Mouse (Mus musculus) gastrocnemius, adult 2 months (tissue): ENCODE data around the gene Osbpl3. TPM values are rescaled to one million over a fixed set of nuclear protein-coding genes. Genes with fewer than 3 reads are reported as not detected.

Experiments
- DNase-seq: peaks from one replicate; pipeline ENCODE4 v3.0.0; 2022
- H3K27ac ChIP-seq: fragments of 200-600 bp; 2 replicates; pipeline ENCODE4 v1.8.1; 2022; ENCODE audit warnings: mild to moderate bottlenecking
- H3K4me3 ChIP-seq: fragments of 200-600 bp; 2 replicates; pipeline ENCODE4 v1.8.1; 2022; ENCODE audit warnings: mild to moderate bottlenecking, moderate library complexity
- CTCF ChIP-seq: fragments of 200-600 bp; IDR thresholded peaks from 2 replicates; pipeline ENCODE4 v1.8.1; 2022; ENCODE audit warnings: antibody characterized with exemption, mild to moderate bottlenecking, moderate library complexity
- intact Hi-C: fragments of 180-260 bp; cut with DNase I; formaldehyde crosslinking; loops from one replicate; pipeline ENCODE4 v1.15.1; 2025
- total RNA-seq, 2 experiments: library from RNA; stranded (reverse); gene quantifications; 2 replicates each; pipeline ENCODE4 v1.2.3; 2021

Osbpl3 gene
- total RNA-seq, 2 experiments from 2014 or later = 2.2 to 3.3 TPM

GRCm38 (mm10) chr6:50368502-50369292, 87.3 kb downstream of the Osbpl3 start:
- Histone ChIP-seq H3K27ac (no peak overlapping the region), H3K4me3 (no peak overlapping the region)
- TF ChIP-seq CTCF = no peak
- intact Hi-C loops = no loop called here
- no peak for DNase-seq

- Histone ChIP-seq H3K27ac (no peak overlapping the region), H3K4me3 (no peak overlapping the region)
- intact Hi-C loops = no loop called here
- TF ChIP-seq CTCF = no peak
- no peak for DNase-seq
Observed at GRCm38 (mm10) chr6:50367836-50368235, 88.2 kb downstream of the Osbpl3 start.

- Histone ChIP-seq H3K27ac (peak overlapping the region; percentile 61), H3K4me3 (no peak overlapping the region)
- intact Hi-C loops = no loop called here
- peak; percentile 26 for DNase-seq
- no peak for TF ChIP-seq CTCF
Observed at GRCm38 (mm10) chr6:50366724-50367123, 89.3 kb downstream of the Osbpl3 start.

GRCm38 (mm10) chr6:50366319-50366718, 89.7 kb downstream of the Osbpl3 start:
- no peak for TF ChIP-seq CTCF
- peak overlapping the region; percentile 61 for H3K27ac ChIP-seq
- intact Hi-C loops = no loop called here
- no peak overlapping the region for H3K4me3 ChIP-seq
- DNase-seq = no peak

- H3K27ac ChIP-seq = no peak overlapping the region
- no peak overlapping the region for H3K4me3 ChIP-seq
- DNase-seq = no peak
- TF ChIP-seq CTCF = no peak
- intact Hi-C loops = no loop called here
Observed at GRCm38 (mm10) chr6:50364364-50364763, 91.6 kb downstream of the Osbpl3 start.

GRCm38 (mm10) chr6:50363385-50363784, 92.6 kb downstream of the Osbpl3 start:
- DNase-seq = no peak
- intact Hi-C loops = no loop called here

GRCm38 (mm10) chr6:50362704-50363261, 93.2 kb downstream of the Osbpl3 start:
- no peak for TF ChIP-seq CTCF
- DNase-seq = no peak
- intact Hi-C loops = no loop called here
- H3K27ac ChIP-seq = no peak overlapping the region
- H3K4me3 ChIP-seq = no peak overlapping the region

More at GRCm38 (mm10) chr6:50363385-50363784, 92.6 kb downstream of the Osbpl3 start:
- no peak for TF ChIP-seq CTCF
- Histone ChIP-seq H3K27ac (no peak overlapping the region), H3K4me3 (no peak overlapping the region)

GRCm38 (mm10) chr6:50362196-50362595, 93.8 kb downstream of the Osbpl3 start:
- H3K4me3 ChIP-seq = no peak overlapping the region

GRCm38 (mm10) chr6:50358104-50358679, 97.8 kb downstream of the Osbpl3 start:
- no peak for TF ChIP-seq CTCF
- peak overlapping the region; percentile 5 for H3K4me3 ChIP-seq
- intact Hi-C loops = no loop called here
- peak overlapping the region; percentile 32 for H3K27ac ChIP-seq
- peak; percentile 74 for DNase-seq

More at GRCm38 (mm10) chr6:50362196-50362595, 93.8 kb downstream of the Osbpl3 start:
- peak; percentile 31 for DNase-seq
- intact Hi-C loops = no loop called here
- H3K27ac ChIP-seq = no peak overlapping the region
- no peak for TF ChIP-seq CTCF

GRCm38 (mm10) chr6:50354688-50355660, 101.0 kb downstream of the Osbpl3 start:
- H3K27ac ChIP-seq = peak overlapping the region; percentile 62
- TF ChIP-seq CTCF = no peak
- intact Hi-C loops = no loop called here
- DNase-seq = no peak
- H3K4me3 ChIP-seq = peak overlapping the region; percentile 38

GRCm38 (mm10) chr6:50352812-50353211, 103.2 kb downstream of the Osbpl3 start:
- DNase-seq = no peak
- TF ChIP-seq CTCF = no peak
- Histone ChIP-seq H3K27ac (no peak overlapping the region), H3K4me3 (no peak overlapping the region)
- intact Hi-C loops = no loop called here

- intact Hi-C loops = no loop called here
- H3K4me3 ChIP-seq = no peak overlapping the region
- no peak for TF ChIP-seq CTCF
- H3K27ac ChIP-seq = no peak overlapping the region
- no peak for DNase-seq
Observed at GRCm38 (mm10) chr6:50350911-50351310, 105.1 kb downstream of the Osbpl3 start.
